Mouse (Mus musculus): ENCODE data around the gene Zp2.

Zp2 gene

DNA sequence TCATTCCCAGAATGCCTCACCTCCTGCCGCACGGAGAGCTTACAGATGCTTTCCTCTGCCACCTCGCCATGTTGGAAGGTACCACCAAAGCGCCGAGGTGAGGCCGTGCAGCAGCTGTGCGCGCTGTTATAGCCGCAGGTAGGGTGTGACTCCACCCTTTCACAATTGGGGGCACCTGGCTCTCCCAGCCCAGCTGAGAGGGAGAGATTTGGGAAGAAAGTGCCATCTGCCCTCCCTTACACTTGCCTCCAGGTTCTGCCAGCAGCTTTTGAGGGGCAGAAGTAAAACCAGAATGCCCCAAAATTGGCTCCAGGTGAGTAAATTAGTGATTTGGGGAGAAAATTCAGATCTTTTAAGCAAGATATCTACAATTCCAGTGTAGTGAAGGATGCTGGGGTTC is at the start of gene Zp2:
TSS of gene Zp2 (minus strand) at position 101 of the 400 bp plus-strand sequence.
- DNase-seq (ENCODE audit: low spot score in 2 of 2) = no peak

DNA sequence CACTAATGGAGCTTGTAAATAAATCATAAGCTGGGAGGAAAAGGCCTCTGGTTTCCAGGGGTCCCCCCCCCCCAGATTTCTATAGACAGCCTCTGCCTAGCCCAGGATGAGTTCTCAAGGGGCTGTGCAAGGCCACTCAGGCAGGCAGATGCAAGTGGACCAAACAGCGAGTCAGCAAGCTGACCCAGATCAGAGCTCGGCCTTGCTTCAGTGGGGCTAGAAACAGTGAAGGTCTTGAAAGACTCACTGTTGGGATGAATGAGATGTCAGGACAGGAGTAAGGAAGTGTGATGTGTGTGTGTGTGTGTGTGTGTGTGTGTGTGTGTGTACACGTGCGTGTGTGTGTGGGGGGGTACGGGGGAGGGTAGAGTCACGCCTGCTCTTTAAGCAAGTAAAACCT is 47.7 kb upstream of the Zp2 start:
- DNase-seq (ENCODE audit: low spot score in 2 of 2) = no peak

DNA sequence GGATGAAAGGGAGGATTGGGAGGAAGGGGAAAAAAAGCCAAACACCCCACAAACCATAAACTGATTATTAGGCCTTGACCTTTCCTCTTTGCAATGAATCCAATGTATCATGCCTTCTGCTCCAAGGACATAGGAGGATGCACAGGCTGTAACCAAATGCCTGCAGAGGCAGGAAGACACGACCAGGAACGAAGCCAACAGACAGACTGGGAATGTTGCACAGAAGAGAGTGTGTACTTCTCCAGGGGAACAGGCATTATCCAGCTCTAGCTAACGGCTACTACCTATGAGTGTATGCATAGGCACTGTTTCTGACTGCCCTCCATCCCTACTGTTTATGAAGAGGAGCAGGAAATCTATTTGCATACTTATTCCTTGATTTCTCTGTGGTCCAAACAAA is 47.1 kb upstream of the Zp2 start:
- no peak for DNase-seq (ENCODE audit: low spot score in 2 of 2)

DNA sequence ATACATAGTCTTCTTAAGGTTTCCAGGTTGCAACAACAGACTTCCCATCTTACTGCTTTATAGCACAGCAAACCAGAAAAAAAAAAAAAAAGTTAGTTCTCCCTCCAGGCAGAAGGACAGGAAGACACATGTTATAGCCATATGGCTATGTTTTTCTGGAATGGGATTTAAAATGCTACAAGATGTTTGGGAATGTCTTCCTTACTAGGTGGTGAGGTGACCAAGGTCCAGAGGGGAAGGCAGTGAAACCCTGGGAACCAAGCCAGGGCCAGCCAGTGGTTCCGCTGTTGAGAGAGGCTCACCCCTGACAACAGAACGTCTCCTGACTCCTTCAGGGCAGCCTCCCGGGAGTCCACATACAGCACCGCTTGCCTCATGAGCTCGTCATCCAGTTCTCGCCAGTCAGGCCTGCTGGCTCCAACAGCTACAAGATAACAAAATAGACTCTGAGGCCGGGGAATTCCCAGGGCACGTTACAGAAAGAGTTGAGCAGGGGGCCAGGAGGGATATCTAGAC is 45.1 kb upstream of the Zp2 start:
- no peak for DNase-seq (ENCODE audit: low spot score in 2 of 2)

DNA sequence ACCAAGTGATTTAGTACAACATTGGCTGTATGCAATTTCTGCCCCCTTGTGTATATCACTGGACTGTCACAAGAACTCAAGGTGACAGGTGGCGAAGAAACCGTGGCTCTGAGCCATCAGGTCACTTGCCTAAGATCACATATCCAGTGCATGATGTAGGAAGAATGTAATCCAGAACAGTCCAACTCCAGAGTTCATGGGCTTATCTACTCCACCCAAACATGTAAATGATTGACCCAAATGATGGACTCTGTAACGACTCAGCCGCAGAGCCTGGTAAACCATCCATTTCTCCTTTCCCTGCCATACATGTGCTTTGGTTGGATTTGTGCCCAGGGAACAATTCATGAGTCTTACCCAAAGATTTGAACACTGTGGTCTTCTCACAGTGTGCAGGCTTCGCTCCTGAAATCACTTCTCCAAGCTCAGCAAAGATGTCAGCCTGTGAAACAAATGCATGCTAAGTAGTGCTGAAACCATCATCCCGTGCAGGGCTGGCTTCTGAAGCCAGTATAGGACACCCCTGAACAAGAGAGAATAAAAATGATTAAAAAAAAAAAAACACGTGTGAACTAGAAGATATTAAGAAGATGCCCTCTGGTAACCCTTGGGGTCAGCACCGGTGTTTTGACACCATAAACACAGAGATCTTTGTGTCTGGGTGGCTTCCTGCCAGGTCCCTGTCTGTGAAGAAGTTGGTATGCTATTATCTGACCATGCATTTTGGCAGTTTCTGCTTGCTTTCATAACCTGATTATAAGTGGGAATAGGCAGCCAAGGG is 44.5 kb upstream of the Zp2 start:
- no peak for DNase-seq (ENCODE audit: low spot score in 2 of 2)

GRCm38 (mm10) chr7:120188946-120189345 is 43.9 kb upstream of the Zp2 start:
- DNase-seq (ENCODE audit: low spot score in 2 of 2) = no peak

DNA sequence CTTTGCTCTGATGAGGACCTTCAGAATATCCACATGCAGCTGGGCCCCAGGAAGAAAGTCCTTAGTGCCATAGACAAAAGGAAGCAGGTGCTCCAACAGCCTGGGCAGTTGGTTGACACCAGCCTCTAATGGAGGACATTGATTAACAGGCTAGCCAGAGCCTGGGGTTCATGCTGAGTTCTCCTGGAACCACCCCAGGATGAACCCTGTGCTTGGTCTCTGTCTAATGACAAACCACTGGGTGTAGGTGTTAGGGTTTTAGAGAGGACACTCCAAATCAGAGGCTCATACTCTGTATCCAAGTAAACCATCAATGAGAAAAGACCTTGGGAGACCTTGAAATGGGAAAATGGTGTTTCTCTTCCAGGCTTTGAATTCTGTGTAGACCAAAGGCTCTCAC is 37.8 kb upstream of the Zp2 start:
- no peak for DNase-seq (ENCODE audit: low spot score in 2 of 2)

DNA sequence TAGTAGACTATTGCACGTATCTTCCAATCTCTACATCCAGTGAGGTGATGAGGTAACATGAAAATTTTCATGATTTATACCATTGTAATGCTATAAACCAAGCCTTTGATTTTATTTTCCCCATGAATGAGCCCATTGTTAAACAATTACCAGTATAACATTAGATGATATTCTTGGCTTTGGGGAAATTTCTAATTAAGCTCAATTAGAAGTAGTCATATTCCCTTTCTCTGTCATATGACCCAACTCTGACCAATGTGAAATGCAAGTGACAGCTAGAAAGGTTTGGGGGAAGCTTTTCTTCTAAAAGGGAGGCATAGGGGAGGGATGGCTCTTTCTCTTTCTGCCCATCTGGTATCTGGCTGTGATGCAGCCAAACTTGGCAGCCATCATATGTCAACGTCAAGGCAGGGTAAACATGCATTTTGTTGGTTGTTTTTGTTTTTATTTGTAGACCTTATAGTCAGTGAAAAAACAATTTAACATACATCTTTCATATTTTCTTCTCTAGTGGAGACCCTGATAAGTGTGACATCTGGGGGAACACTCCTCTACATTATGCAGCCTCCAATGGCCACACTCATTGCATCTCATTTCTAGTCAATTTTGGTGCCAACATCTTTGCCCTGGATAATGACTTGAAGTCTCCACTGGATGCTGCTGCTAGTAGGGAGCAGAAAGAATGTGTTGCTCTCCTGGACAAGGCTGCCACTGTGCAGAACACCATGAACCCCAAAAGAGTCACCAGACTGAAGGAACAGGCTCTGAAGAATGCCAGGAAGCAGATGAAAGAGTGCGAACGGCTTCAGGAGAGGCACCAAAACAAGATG is 36.5 kb upstream of the Zp2 start:
- no peak for DNase-seq (ENCODE audit: low spot score in 2 of 2)

- no peak for DNase-seq (ENCODE audit: low spot score in 2 of 2)
Measured at GRCm38 (mm10) chr7:120180547-120180946, 35.5 kb upstream of the Zp2 start.

GRCm38 (mm10) chr7:120178935-120179334 is 33.8 kb upstream of the Zp2 start:
- DNase-seq (ENCODE audit: low spot score in 2 of 2) = no peak

DNA sequence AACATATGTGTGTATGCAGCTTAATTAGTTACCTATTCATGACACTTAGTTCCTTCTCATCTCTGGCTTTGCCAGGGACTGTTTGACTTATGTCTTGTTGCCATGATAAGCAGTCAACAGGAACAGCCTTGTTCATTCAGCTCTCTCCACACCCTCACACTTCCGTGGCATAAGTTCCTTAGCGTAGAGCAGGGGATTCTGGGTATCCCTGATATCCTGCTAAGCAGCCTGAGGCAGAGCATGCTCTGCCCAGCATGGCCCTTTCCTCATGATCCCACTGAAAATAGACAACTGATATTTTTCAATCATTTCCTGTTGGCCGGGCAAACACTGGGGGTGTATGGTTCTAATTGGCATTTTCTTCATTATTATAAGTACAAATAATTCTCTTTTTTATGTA is 32.5 kb upstream of the Zp2 start:
- no peak for DNase-seq (ENCODE audit: low spot score in 2 of 2)

- DNase-seq (ENCODE audit: low spot score in 2 of 2) = no peak
Measured at GRCm38 (mm10) chr7:120174723-120175504, 29.8 kb upstream of the Zp2 start.

DNA sequence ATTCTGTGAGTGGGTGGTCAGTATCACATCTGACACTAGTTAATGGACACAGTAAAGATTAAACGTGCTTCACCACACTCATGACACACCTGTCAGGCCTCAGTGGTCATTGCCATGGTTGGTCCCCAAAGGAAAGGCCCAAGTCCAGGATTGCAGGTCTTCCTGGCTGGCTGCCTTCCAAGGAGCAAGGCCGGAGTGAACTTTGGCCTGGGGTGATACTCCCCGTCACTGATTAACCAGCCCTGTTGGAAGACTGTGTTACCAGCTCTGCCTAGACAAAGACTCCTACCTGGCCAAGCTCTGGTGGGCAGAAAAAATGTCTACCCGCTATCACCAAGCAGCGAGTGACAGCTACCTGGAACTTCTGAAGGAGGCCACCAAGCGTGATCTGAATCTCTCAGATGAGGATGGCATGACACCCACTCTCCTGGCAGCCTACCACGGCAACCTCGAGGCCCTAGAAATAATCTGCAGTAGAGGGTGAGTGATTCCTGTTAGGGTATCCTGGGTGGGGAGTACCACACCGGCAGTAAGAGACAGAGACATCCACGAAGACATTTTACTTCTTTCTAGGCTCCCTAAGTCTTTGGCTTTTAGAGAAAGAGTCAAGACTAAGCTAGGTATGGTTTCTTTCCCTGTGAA is 28.6 kb upstream of the Zp2 start, which contains the start of gene Anks4b:
TSS of gene Anks4b (plus strand) at position 256 of the 642 bp plus-strand sequence.
- DNase-seq (ENCODE audit: low spot score in 2 of 2) = no peak

DNA sequence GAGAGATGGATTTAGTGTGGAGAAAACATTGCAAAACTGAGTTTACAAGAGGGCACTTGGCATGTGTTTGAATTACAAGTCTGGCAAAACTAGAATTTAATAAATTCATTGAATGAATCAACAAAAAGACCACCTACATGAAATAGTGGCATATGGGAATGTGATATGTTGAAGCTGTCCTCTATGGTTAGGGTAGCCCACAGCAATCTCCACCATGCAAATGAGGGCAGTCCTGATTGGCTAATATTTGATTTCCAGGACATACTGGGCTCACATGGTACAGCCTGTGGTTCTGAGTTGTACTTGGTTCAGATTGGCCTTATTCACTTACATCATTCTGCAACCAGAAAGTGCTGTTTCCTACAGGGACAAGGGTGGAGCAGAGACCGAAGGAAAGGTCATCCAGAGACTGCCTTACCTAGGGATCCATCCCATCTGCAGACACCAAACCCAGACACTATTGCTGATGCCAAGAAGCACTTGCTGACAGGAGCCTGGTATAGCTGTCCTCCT is 27.2 kb upstream of the Zp2 start:
- DNase-seq (ENCODE audit: low spot score in 2 of 2) = no peak

DNA sequence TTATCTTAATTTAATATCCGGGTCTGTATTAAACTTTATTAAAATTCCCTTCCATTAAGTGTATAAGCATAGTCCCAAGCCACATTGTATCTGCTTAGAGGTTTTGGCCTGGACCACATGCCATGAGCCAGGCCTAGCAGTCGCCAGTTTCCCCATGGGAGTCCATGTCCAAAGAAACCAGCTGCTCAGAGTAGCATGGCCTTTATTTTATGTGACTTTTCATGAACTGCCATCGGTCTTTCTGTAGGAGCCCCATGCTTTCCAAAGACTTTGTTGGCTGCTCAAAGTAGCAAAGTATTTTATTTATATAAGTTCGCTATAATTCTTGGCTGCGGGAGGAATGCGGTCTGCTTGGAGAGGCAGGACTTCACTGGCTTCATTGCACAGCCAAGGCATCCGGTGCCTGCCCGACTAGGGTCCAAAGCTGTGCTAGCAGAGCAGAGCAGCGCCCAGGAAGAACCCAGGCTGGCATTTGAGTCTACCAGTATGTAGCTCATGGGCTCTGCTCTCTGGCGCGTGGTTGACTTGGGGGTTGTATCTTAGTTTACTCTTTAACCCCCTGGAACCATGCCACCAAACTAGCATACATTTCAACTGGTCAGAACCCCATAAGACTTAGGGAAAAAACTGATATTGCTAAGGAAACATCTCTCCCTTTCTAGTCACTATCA is 18.6 kb upstream of the Zp2 start:
- DNase-seq (ENCODE audit: low spot score in 2 of 2) = no peak

DNA sequence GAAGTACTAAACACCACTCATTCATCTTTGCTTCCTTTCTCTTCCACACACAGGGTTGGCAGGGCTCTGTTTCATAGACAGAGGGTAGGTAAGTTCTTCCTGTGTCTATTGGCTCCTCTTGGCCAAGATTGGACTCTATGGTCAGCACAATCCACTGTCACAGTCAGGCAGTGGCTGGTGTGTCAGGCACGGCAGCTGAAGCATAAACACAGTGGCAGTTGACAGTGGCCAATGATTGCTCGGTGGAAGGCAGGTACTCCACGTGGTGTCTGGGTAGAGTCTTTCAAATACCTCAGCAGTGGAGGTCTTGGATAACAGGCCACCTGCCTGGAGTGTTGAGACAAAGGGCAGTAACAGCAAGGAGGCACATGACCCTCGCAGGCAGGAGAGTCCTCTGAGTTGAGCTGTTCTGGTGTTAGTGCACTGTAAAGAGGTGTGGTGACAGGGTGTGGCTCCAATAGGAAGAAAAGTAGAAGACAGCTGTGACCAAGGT is 13.1 kb upstream of the Zp2 start:
- DNase-seq (ENCODE audit: low spot score in 2 of 2) = no peak

GRCm38 (mm10) chr7:120157575-120158061 is 12.5 kb upstream of the Zp2 start:
- no peak for DNase-seq (ENCODE audit: low spot score in 2 of 2)

DNA sequence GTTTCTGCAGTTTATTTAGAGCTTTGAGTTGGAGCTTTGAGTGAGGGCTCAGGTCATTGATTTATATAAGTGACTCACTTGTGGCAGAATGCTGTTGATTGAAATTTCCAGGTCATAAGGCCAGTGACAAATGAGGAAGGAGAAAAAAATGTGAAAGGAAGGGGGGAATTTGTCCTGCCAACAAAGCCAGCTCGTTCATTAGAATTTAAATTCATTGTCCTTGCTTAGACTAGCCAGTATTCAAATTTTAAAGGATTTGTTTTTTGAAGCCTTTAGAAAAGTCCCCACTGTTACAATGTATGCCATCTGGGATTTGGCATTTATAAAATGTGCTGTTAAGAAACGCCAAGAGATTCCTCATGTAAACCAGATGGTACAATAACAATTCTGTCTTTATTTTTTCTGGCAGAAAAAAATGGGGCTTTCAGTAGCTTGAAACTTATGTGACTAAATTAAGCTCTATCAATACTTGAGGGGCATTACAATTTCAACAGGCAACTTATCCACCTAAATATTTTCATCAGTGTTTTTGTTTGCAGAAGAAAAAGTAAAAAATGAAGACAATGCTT is 11.8 kb upstream of the Zp2 start:
- DNase-seq (ENCODE audit: low spot score in 2 of 2) = no peak

GRCm38 (mm10) chr7:120150898-120151297 is 5.8 kb upstream of the Zp2 start:
- no peak for DNase-seq (ENCODE audit: low spot score in 2 of 2)

- no peak for DNase-seq (ENCODE audit: low spot score in 2 of 2)
Measured at GRCm38 (mm10) chr7:120150257-120150656, 5.2 kb upstream of the Zp2 start.

Measured in natural killer cell, adult 2 months (primary cell).